Mouse (Mus musculus) spleen, adult 2 months (tissue): ENCODE measurements around the gene Asnsd1. TPM values are rescaled to one million over a fixed set of nuclear protein-coding genes. Genes with fewer than 3 reads are reported as not detected.
"Not testable (repeated sequence)": the region's sequence is repeated elsewhere in the genome, so short reads cannot be mapped to it uniquely, and the experiment has no call there.

Experiments used
- DNase-seq, 2 experiments: peaks; one replicate each; pipeline versions ENCODE4 v3.0.0 to v3.0.0-alpha.2; 2012 to 2021; ENCODE audit warnings: low spot score in 2 of 2, low read depth in 1 of 2
- H3K27ac ChIP-seq: fragments of 200-500 bp; 2 replicates; pipeline ENCODE4 v1.5.1; 2012; ENCODE audit warnings: low read length, inconsistent platforms; ENCODE audit not compliant: insufficient read depth
- H3K27me3 ChIP-seq: fragments of 200-500 bp; 2 replicates; pipeline ENCODE4 v1.6.1; 2012; ENCODE audit warnings: mild to moderate bottlenecking, moderate library complexity, low read length, inconsistent platforms; ENCODE audit not compliant: control insufficient read depth, insufficient read depth
- H3K36me3 ChIP-seq: fragments of 200-500 bp; 2 replicates; pipeline ENCODE4 v1.6.1; 2012; ENCODE audit warnings: mild to moderate bottlenecking, low read length, inconsistent platforms; ENCODE audit not compliant: control insufficient read depth, insufficient read depth
- H3K4me1 ChIP-seq: fragments of 200-500 bp; 2 replicates; pipeline ENCODE4 v1.6.1; 2011; ENCODE audit warnings: inconsistent platforms; ENCODE audit not compliant: control insufficient read depth, insufficient read depth, insufficient read length
- H3K4me3 ChIP-seq: fragments of 200-500 bp; 2 replicates; pipeline ENCODE4 v1.5.1; 2011; ENCODE audit warnings: mild to moderate bottlenecking, inconsistent platforms; ENCODE audit not compliant: insufficient read depth, insufficient read length; ENCODE audit errors: extremely low read depth
- CTCF ChIP-seq: fragments of 200-500 bp; IDR thresholded peaks from 2 replicates; pipeline ENCODE4 v1.5.1; 2011; ENCODE audit warnings: mild to moderate bottlenecking, inconsistent platforms; ENCODE audit not compliant: insufficient read depth, insufficient read length, insufficient replicate concordance; ENCODE audit errors: extremely low read depth
- POLR2A ChIP-seq: fragments of 200-500 bp; IDR thresholded peaks from 2 replicates; pipeline ENCODE4 v1.6.1; 2011; ENCODE audit warnings: low read depth, low read length, inconsistent platforms
- WGBS: fragments of 180-500 bp; shearing (Covaris S2); methylation state at CpG from one replicate; pipeline ENCODE4 v1.1.7; 2018; 5-methylcytosine and 5-hydroxymethylcytosine counted together
- polyA plus RNA-seq: library from polyadenylated mRNA; depleted of rRNA; stranded (reverse); fragments of >200 nt; gene quantifications from 2 replicates; pipeline ENCODE4 v1.2.3, GENCODE M21; 2012

The Asnsd1 gene
- polyA plus RNA-seq, 1 experiment, result 5.9 TPM

- Histone ChIP-seq H3K4me3 (no peak overlapping the region), H3K36me3 (peaks cover 17% of the 10 kb centered on the region; the same call in 1 of the 2 replicates), H3K27ac (no peak overlapping the region), H3K4me1 (no peaks in the 10 kb centered on the region), H3K27me3 (no peaks in the 10 kb centered on the region)
- TF ChIP-seq CTCF (no peak), POLR2A (no peak)
- no peak for DNase-seq
- WGBS, result 93% methylated on average over 2 of the region's 2 CpGs
Measured at GRCm38 (mm10) chr1:53341071-53341470, 11.5 kb downstream of the Asnsd1 start.

GRCm38 (mm10) chr1:53337403-53337802 lies 15.1 kb downstream of the Asnsd1 start:
- H3K27ac ChIP-seq, H3K27me3 ChIP-seq, H3K36me3 ChIP-seq, H3K4me3 ChIP-seq, H3K4me1 ChIP-seq, DNase-seq: not testable (repeated sequence)
- WGBS, result 62% methylated on average over 2 of the region's 2 CpGs

- Histone ChIP-seq H3K36me3 (no peaks in the 10 kb centered on the region), H3K27me3 (no peaks in the 10 kb centered on the region), H3K4me1 (no peaks in the 10 kb centered on the region), H3K27ac (no peak overlapping the region), H3K4me3 (no peak overlapping the region)
- no peak for TF ChIP-seq POLR2A
- no peak for TF ChIP-seq CTCF
- DNase-seq, result no peak
Measured at GRCm38 (mm10) chr1:53335465-53335864, 17.1 kb downstream of the Asnsd1 start.

GRCm38 (mm10) chr1:53333527-53333926 lies 19.0 kb downstream of the Asnsd1 start:
- H3K36me3 ChIP-seq, H3K4me1 ChIP-seq, H3K27me3 ChIP-seq, H3K27ac ChIP-seq, DNase-seq, H3K4me3 ChIP-seq: not testable (repeated sequence)
- 76% methylated on average over 5 of the region's 5 CpGs for WGBS

GRCm38 (mm10) chr1:53324827-53325494 lies 27.6 kb downstream of the Asnsd1 start:
- peaks cover 3% of the 10 kb centered on the region; the same call in 1 of the 2 replicates for H3K36me3 ChIP-seq
- no peak for TF ChIP-seq CTCF
- TF ChIP-seq POLR2A, result no peak
- 96% methylated on average over 5 of the region's 5 CpGs for WGBS
- H3K27ac ChIP-seq, result no peak overlapping the region
- H3K4me3 ChIP-seq, result no peak overlapping the region
- H3K4me1 ChIP-seq, result no peaks in the 10 kb centered on the region
- no peak for DNase-seq
- no peaks in the 10 kb centered on the region for H3K27me3 ChIP-seq

GRCm38 (mm10) chr1:53324277-53324676 lies 28.3 kb downstream of the Asnsd1 start:
- DNase-seq, result no peak
- Histone ChIP-seq H3K27ac (no peak overlapping the region), H3K4me1 (no peaks in the 10 kb centered on the region), H3K27me3 (no peaks in the 10 kb centered on the region), H3K36me3 (peaks cover 5% of the 10 kb centered on the region; the same call in 1 of the 2 replicates), H3K4me3 (no peak overlapping the region)
- TF ChIP-seq POLR2A, result no peak
- TF ChIP-seq CTCF, result no peak
- WGBS, result 95% methylated on average over 1 of the region's 1 CpGs

GRCm38 (mm10) chr1:53323254-53323653 lies 29.3 kb downstream of the Asnsd1 start:
- Histone ChIP-seq H3K4me1 (no peaks in the 10 kb centered on the region), H3K4me3 (no peak overlapping the region), H3K27ac (no peak overlapping the region), H3K36me3 (peaks cover 5% of the 10 kb centered on the region; the same call in 1 of the 2 replicates), H3K27me3 (no peaks in the 10 kb centered on the region)
- WGBS, result 98% methylated on average over 5 of the region's 5 CpGs
- TF ChIP-seq POLR2A, result no peak
- DNase-seq, result no peak
